ENCODE assay signal across 17 mouse cellular contexts in genomic region chr12:73881399-73881798, GRCm38 (mm10). TPM values are rescaled to one million over a fixed set of nuclear protein-coding genes. Genes with fewer than 3 reads are reported as not detected.
DNase-seq lines count a peak whose midpoint lies in the region; ATAC-seq and TF ChIP-seq lines count a peak whose summit lies in the region.
"Had no signal": no experiment of that assay in that cellular context is flagged by ENCODE, and none has a peak within 500 bp of the region (broad histone marks: within the 10 kb centered on the region; RNA-seq: fewer than 3 reads in every experiment).

No protein-coding gene starts in this region.

- no peak for TF ChIP-seq POLR2A in bone marrow macrophage, adult 2 months (IDR thresholded peaks at IDR 0.05; ENCODE audit: borderline replicate concordance, low read depth, low read length)

- no peaks in the 10 kb centered on the region for H3K27me3 ChIP-seq in midbrain, embryonic 11.5 days (ENCODE audit: control insufficient read depth, insufficient read depth, low read length)
- H3K27me3 ChIP-seq in midbrain, embryonic 16.5 days (ENCODE audit: control insufficient read depth, insufficient read depth, low read depth, low read length), result no peaks in the 10 kb centered on the region
- H3K27me3 ChIP-seq: heart, embryonic 12.5 days; limb, embryonic 13.5 days; megakaryocyte, embryonic 14.5 days had no signal

- no peak overlapping the region for H3K4me3 ChIP-seq in midbrain, embryonic 11.5 days (ENCODE audit: low read depth, low read length)
- H3K4me3 ChIP-seq in midbrain, embryonic 16.5 days (ENCODE audit: low read depth, low read length), result no peak overlapping the region
- H3K4me3 ChIP-seq in bone marrow macrophage, adult 2 months (ENCODE audit: insufficient read depth, low read length), result no peak overlapping the region
- H3K4me3 ChIP-seq: heart, embryonic 12.5 days; left cerebral cortex, adult 2 months; limb, embryonic 13.5 days; megakaryocyte, embryonic 14.5 days had no signal

- no peak for ATAC-seq in midbrain, embryonic 11.5 days (ENCODE audit: low FRiP score)
- ATAC-seq in midbrain, embryonic 16.5 days, result no peak
- peak; percentile 96 for ATAC-seq in megakaryocyte progenitor cell, adult 5-6 weeks (replicated peaks; ENCODE audit: poor library complexity)

- DNase-seq in midbrain, embryonic 11.5 days (ENCODE audit: low spot score, missing footprints), result peak; percentile 67
- DNase-seq in CD4-positive, CD25-positive, alpha-beta regulatory T cell, adult 2 months (ENCODE audit: low read depth, low spot score), result peak; percentile 62
- DNase-seq in cerebellum, adult 18-20 months, result no peak
- DNase-seq in Muller cell, postnatal 12 days (ENCODE audit: inconsistent ontology term), result no peak
- DNase-seq in embryo, embryonic 11 days, result no peak
- DNase-seq: adrenal gland, postnatal 10 days; cerebellum, postnatal 14 days; gastrocnemius, postnatal 10 days; heart, postnatal 36 days; kidney, adult 9 months had no signal

- WGBS in midbrain, embryonic 11.5 days, result 83% methylated on average over 3 of the region's 3 CpGs
- WGBS in midbrain, embryonic 16.5 days, result 88% methylated on average over 3 of the region's 3 CpGs

- no peak overlapping the region for H3K9ac ChIP-seq in midbrain, embryonic 11.5 days (ENCODE audit: low read length)
- no peak overlapping the region for H3K9ac ChIP-seq in midbrain, embryonic 16.5 days (ENCODE audit: low read depth, low read length)
- H3K9ac ChIP-seq: heart, embryonic 12.5 days; limb, embryonic 13.5 days had no signal

- no peak for TF ChIP-seq CTCF in bone marrow macrophage, adult 2 months (IDR thresholded peaks at IDR 0.05; ENCODE audit: low read depth, low read length)

- H3K36me3 ChIP-seq in midbrain, embryonic 11.5 days (ENCODE audit: control insufficient read depth, insufficient read depth, low read length), result no peaks in the 10 kb centered on the region
- H3K36me3 ChIP-seq in midbrain, embryonic 16.5 days (ENCODE audit: control insufficient read depth, insufficient read depth, low read length), result no peaks in the 10 kb centered on the region
- H3K36me3 ChIP-seq: heart, embryonic 12.5 days; limb, embryonic 13.5 days had no signal

- no peaks in the 10 kb centered on the region for H3K4me1 ChIP-seq in midbrain, embryonic 11.5 days (ENCODE audit: control insufficient read depth, insufficient read depth, low read length)
- H3K4me1 ChIP-seq in midbrain, embryonic 16.5 days (ENCODE audit: control insufficient read depth, insufficient read depth, low read length), result no peaks in the 10 kb centered on the region
- peaks cover 26% of the 10 kb centered on the region for H3K4me1 ChIP-seq in bone marrow macrophage, adult 2 months (ENCODE audit: control insufficient read depth, insufficient read depth, low read length)
- H3K4me1 ChIP-seq: limb, embryonic 13.5 days had no signal

- no peak overlapping the region for H3K27ac ChIP-seq in midbrain, embryonic 11.5 days (ENCODE audit: low read depth, low read length)
- H3K27ac ChIP-seq in midbrain, embryonic 16.5 days (ENCODE audit: low read length), result no peak overlapping the region
- peak overlapping the region; percentile 42; the same call in 1 of the 2 replicates for H3K27ac ChIP-seq in bone marrow macrophage, adult 2 months (ENCODE audit: insufficient read depth, low read depth, low read length)
- H3K27ac ChIP-seq: left cerebral cortex, adult 2 months; limb, embryonic 13.5 days had no signal

- H3K9me3 ChIP-seq in midbrain, embryonic 11.5 days (ENCODE audit: control insufficient read depth, low read length), result no peaks in the 10 kb centered on the region
- no peaks in the 10 kb centered on the region for H3K9me3 ChIP-seq in midbrain, embryonic 16.5 days (replicated peaks; ENCODE audit: control insufficient read depth, low read length, poor library complexity, severe bottlenecking)
- H3K9me3 ChIP-seq: heart, embryonic 12.5 days; limb, embryonic 13.5 days; megakaryocyte, embryonic 14.5 days had no signal

- no peak overlapping the region for H3K4me2 ChIP-seq in midbrain, embryonic 11.5 days
- H3K4me2 ChIP-seq in midbrain, embryonic 16.5 days (ENCODE audit: low read length), result no peak overlapping the region
- H3K4me2 ChIP-seq: heart, embryonic 12.5 days; limb, embryonic 13.5 days had no signal

RNA-seq across cellular contexts. Expression of gene Hif1a, which starts 19.8 kb away (rescaled TPM):
- 130 and 147 TPM in 2 replicates for polyA plus RNA-seq in midbrain, embryonic 11.5 days (2014; fragmentation: Nextera tagmentation; extraction: Ambion mirVana)
- 68.6 and 75.8 TPM in 2 replicates for polyA plus RNA-seq in midbrain, embryonic 16.5 days (2015; fragmentation: Nextera tagmentation; extraction: Ambion mirVana)
- 54.7 and 61.0 TPM in 2 replicates for polyA plus RNA-seq in bone marrow macrophage, adult 2 months (2012; ENCODE audit: insufficient read depth, insufficient read length, missing spikeins)
- total RNA-seq in megakaryocyte progenitor cell, adult 5-6 weeks (2015), result 62.5 and 65.0 TPM in 2 replicates
- total RNA-seq in megakaryocyte progenitor cell, adult 5-6 weeks (2017), result 67.8 and 69.3 TPM in 2 replicates

RNA-seq across cellular contexts. Expression of gene Gm49321, which starts 56.1 kb away (rescaled TPM):
- polyA plus RNA-seq in midbrain, embryonic 11.5 days (2014; fragmentation: Nextera tagmentation; extraction: Ambion mirVana), result 16.0 and 16.1 TPM in 2 replicates
- polyA plus RNA-seq in midbrain, embryonic 16.5 days (2015; fragmentation: Nextera tagmentation; extraction: Ambion mirVana), result 21.2 and 26.0 TPM in 2 replicates
- 6.1 and 7.1 TPM in 2 replicates for polyA plus RNA-seq in bone marrow macrophage, adult 2 months (2012; ENCODE audit: insufficient read depth, insufficient read length, missing spikeins)
- 1.5 and 4.2 TPM in 2 replicates for total RNA-seq in megakaryocyte progenitor cell, adult 5-6 weeks (2015)
- total RNA-seq in megakaryocyte progenitor cell, adult 5-6 weeks (2017), result not detected in 2 replicates

Comparison
In these comparisons a context has a peak if more than half of its experiments do, and no peak if none do; other contexts are left out.
1. DNase-seq: peak in midbrain, embryonic 11.5 days (single experiment) and CD4-positive, CD25-positive, alpha-beta regulatory T cell, adult 2 months (single experiment); none in cerebellum, adult 18-20 months (0 of 2), Muller cell, postnatal 12 days (single experiment) and embryo, embryonic 11 days (single experiment).